Mouse (Mus musculus): ENCODE measurements around the gene Ifna5.
A peak's percentile ranks its signal among the peaks of the same experiment; 100 is the strongest.
"Not testable (repeated sequence)": the region's sequence is repeated elsewhere in the genome, so short reads cannot be mapped to it uniquely, and the experiment has no call there.

Ifna5 gene

DNA sequence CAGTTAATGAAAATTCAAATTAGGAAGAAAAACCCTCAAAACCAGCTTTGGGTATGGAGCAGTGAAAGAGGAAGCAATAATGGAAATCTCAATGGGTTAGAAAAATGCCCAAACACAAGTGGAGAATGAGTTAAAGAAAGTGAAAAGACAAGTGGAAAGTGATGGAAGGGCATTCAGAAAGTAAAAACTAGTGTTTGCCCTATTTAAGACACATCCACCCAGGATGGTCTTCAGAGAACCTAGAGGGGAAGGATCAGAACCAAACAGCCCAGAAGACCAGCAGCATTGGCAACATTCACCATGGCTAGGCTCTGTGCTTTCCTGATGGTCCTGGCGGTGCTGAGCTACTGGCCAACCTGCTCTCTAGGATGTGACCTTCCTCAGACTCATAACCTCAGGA lies at the start of gene Ifna5:
Gene Ifna5 (plus strand): TSS at position 301 of the 400 bp plus-strand sequence.
- DNase-seq (ENCODE audit: low spot score in 2 of 2), result not testable (repeated sequence)

DNA sequence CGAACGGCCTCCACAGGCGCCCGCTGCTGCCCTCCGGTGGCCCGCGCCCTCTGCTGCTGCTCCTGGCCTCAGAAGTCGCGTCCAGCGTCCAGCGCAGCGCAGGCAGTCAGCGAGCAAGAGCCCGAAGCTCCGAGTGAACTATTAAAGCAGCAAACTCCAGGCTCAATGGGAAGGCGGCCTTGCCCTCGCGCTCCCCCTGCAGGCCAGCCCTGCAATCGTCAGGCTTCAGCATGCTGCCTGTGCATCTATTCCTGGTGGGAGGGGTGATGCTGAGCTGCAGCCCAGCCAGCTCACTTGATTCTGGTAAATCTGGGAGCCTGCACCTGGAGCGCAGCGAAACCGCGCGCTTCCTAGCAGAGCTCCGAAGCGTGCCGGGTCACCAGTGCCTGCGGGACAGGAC lies 46.9 kb upstream of the Ifna5 start, which contains the start of gene Gm13277:
Gene Gm13277 (plus strand): TSS at position 231 of the 400 bp plus-strand sequence.
- peak; percentile 61 to 66 for DNase-seq (ENCODE audit: low spot score in 2 of 2)

GRCm38 (mm10) chr4:88791250-88791649 lies 44.1 kb upstream of the Ifna5 start, which contains the start of gene Gm13278:
TSS of gene Gm13278 (plus strand) at chr4:88791550.
- DNase-seq (ENCODE audit: low spot score in 2 of 2), result not testable (repeated sequence)

DNA sequence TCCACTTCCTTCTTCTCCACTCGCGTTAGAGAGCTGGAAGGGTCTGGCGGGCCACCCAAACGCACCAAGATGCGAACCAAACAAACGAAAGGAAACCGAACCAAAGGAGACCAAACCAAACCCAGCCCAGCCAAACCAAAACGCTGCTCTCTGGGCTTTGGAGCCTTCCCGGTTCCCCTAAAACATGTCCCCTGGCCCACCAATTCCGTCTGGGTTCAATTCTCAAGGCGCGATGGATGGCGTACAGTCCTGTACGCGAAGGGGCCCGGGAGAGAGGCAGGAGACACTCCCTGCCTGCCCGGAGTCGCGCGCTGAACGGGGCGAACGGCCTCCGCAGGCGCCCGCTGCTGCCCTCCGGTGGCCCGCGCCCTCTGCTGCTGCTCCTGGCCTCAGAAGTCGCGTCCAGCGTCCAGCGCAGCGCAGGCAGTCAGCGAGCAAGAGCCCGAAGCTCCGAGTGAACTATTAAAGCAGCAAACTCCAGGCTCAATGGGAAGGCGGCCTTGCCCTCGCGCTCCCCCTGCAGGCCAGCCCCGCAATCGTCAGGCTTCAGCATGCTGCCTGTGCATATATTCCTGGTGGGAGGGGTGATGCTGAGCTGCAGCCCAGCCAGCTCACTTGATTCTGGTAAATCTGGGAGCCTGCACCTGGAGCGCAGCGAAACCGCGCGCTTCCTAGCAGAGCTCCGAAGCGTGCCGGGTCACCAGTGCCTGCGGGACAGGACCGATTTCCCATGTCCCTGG lies 41.2 kb upstream of the Ifna5 start, which contains the start of gene Gm13275:
Gene Gm13275 (plus strand): TSS at position 552 of the 740 bp plus-strand sequence.
- DNase-seq (ENCODE audit: low spot score in 2 of 2), result peak; percentile 57 to 69

- not testable (repeated sequence) for DNase-seq (ENCODE audit: low spot score in 2 of 2)
Observed at GRCm38 (mm10) chr4:88797097-88797496, 38.2 kb upstream of the Ifna5 start, which contains the start of gene Gm13279. TSS of gene Gm13279 (plus strand) at chr4:88797397.

DNA sequence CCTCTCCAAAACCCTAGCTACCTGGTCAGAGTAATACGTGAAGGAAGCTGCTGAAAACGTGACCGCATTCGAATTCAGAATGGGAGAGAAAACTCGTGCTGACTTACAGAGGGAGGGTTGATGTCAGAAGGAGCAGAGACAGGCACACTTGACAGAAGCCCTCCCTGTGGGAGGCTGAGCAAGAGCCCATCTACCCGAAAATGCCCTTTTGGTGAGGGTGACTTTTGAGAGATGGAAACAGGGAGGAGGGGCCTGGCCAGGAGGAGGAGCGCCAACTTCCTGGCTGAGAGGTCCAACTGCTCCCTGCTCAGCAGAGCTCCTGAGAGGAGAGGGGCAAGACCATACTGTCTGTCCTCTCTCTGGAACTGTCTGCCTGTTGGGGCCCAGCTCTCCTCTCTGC lies 36.0 kb upstream of the Ifna5 start, which contains the start of gene Gm13285:
Gene Gm13285 (plus strand): TSS at position 301 of the 400 bp plus-strand sequence.
- DNase-seq (ENCODE audit: low spot score in 2 of 2), result not testable (repeated sequence)

GRCm38 (mm10) chr4:88802954-88803353 lies 32.4 kb upstream of the Ifna5 start, which contains the start of gene Gm13287:
TSS of gene Gm13287 (plus strand) at chr4:88803254.
- not testable (repeated sequence) for DNase-seq (ENCODE audit: low spot score in 2 of 2)

DNA sequence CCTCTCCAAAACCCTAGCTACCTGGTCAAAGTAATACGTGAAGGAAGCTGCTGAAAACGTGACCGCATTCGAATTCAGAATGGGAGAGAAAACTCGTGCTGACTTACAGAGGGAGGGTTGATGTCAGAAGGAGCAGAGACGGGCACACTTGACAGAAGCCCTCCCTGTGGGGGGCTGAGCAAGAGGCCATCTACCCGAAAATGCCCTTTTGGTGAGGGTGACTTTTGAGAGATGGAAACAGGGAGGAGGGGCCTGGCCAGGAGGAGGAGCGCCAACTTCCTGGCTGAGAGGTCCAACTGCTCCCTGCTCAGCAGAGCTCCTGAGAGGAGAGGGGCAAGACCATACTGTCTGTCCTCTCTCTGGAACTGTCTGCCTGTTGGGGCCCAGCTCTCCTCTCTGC lies 30.1 kb upstream of the Ifna5 start, which contains the start of gene Gm13288:
Gene Gm13288 (plus strand): TSS at position 301 of the 400 bp plus-strand sequence.
- DNase-seq (ENCODE audit: low spot score in 2 of 2), result not testable (repeated sequence)

GRCm38 (mm10) chr4:88805761-88806160 lies 29.6 kb upstream of the Ifna5 start:
- not testable (repeated sequence) for DNase-seq (ENCODE audit: low spot score in 2 of 2)

GRCm38 (mm10) chr4:88815928-88816327 lies 19.4 kb upstream of the Ifna5 start, which contains the start of gene Ifna7:
TSS of gene Ifna7 (plus strand) at chr4:88816228.
- no peak for DNase-seq (ENCODE audit: low spot score in 2 of 2)

DNA sequence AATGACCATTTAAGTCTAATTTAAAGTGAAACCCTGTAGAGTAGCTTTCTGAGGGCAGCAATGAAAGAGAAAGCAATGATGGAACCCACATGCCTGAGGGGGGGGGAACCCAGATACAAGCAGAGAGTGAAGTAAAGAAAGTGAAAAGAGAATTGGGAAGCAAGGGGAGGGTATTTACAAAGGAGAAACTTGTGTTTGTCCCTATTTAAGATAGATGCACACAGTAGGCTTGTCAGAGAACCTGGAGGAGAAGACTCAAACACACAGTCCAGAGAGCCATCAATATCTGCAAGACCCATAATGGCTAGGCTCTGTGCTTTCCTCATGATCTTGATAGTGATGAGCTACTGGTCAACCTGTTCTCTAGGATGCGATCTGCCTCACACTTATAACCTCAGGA lies 15.7 kb upstream of the Ifna5 start, which contains the start of gene Ifna11:
Gene Ifna11 (plus strand): TSS at position 301 of the 400 bp plus-strand sequence.
- DNase-seq (ENCODE audit: low spot score in 2 of 2), result no peak

DNA sequence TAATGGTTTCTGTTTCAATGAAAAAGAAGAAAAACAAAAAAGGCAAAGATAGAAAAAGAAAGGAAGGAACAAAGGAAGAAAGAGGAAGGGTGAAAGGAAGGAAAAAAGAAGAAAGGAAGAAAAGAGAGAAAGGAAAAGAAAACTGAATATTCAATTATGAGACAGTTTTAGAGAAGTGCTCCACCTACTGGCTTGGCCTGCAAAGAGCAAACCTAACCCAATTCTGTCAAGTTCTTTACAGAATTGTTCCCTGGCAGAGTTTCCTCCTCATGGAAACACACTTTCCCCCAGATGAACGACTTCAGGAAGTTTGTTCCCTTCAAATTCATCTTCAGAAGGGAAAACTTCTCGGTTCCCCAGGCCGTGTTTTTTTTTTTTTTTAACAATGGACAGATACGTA lies 12.3 kb upstream of the Ifna5 start:
- DNase-seq (ENCODE audit: low spot score in 2 of 2), result peak in 1 of 2 experiments; percentile 22

DNA sequence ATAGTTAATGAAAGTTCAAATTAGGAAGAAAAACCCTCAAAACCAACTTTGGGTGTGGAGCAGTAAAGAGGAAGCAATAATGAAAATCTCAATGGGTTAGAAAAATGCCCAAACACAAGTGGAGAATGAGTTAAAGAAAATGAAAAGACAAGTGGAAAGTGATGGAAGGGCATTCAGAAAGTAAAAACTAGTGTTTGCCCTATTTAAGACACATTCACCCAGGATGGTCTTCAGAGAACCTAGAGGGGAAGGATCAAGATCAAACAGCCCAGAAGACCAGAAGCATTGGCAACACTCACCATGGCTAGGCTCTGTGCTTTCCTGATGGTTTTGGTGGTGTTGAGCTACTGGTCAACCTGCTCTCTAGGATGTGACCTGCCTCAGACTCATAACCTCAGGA lies 8.2 kb upstream of the Ifna5 start, which contains the start of gene Ifna6:
Gene Ifna6 (plus strand): TSS at position 301 of the 400 bp plus-strand sequence.
- DNase-seq (ENCODE audit: low spot score in 2 of 2), result not testable (repeated sequence)

- peak in 1 of 2 experiments; percentile 32 for DNase-seq (ENCODE audit: low spot score in 2 of 2)
Observed at GRCm38 (mm10) chr4:88830523-88830922, 4.8 kb upstream of the Ifna5 start.

DNA sequence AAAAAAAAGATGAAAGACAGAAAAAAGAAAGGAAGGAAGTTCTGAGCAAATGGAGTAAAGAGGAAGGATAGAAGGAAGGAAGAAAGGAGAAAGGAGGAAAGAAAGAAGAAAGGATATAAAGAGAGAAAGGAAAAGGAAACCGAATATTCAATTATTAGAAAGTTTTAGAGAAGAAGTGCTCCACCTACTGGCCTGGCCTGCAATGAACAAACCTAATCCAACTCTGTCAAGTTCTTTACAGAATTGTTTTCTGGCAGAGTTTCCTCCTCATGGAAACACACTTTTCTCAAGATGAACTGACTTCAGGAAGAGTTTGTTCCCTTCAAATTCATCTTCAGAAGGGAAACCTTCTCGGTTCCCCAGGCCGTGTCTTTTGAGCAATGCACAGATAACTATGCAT lies 3.5 kb downstream of the Ifna5 start:
- DNase-seq (ENCODE audit: low spot score in 2 of 2), result no peak

GRCm38 (mm10) chr4:88840058-88840457 lies 4.7 kb downstream of the Ifna5 start:
- no peak for DNase-seq (ENCODE audit: low spot score in 2 of 2)

- no peak for DNase-seq (ENCODE audit: low spot score in 2 of 2)
Observed at GRCm38 (mm10) chr4:88841438-88841911, 6.2 kb downstream of the Ifna5 start, which contains the start of gene Ifna4. TSS of gene Ifna4 (plus strand) at chr4:88841861.

DNA sequence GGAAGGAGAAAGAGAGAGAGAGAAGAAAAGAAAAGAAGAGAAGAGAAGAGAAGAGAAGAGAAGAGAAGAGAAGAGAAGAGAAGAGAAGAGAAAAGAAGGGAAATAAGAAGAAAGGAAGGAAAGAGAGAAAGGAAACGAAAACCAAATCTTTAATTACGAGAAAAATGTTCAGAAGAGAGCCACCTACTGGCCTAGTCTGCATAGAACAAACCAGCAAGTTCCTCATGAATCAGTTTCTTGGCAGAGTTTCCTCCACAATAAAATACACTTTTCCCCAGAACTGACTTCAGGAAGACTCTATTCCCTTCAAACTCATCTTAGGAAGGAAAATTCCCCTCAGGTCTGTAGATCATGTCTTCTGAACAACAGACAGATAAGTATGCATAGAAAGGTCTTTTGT lies 10.0 kb downstream of the Ifna5 start:
- no peak for DNase-seq (ENCODE audit: low spot score in 2 of 2)

DNA sequence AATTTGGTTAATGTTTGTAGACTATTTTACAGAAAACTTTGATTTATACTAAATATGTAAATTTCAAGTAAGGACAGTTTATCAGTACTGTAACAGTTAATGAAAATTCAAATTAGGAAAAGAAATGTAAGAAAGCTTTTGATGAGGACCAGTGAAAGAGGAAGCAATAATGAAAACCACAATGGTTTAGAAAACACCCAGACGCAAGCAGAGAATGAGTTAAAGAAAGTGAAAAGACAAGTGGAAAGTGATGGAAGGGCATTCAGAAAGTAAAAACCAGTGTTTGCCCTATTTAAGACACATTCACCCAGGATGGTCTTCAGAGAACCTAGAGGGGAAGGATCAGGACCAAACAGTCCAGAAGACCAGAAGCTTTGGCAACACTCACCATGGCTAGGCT lies 14.4 kb downstream of the Ifna5 start, which contains the start of gene Ifna1:
Gene Ifna1 (plus strand): TSS at position 390 of the 400 bp plus-strand sequence.
- DNase-seq (ENCODE audit: low spot score in 2 of 2), result no peak

- DNase-seq (ENCODE audit: low spot score in 2 of 2), result no peak
Observed at GRCm38 (mm10) chr4:88851026-88851763, 15.9 kb downstream of the Ifna5 start.

DNA sequence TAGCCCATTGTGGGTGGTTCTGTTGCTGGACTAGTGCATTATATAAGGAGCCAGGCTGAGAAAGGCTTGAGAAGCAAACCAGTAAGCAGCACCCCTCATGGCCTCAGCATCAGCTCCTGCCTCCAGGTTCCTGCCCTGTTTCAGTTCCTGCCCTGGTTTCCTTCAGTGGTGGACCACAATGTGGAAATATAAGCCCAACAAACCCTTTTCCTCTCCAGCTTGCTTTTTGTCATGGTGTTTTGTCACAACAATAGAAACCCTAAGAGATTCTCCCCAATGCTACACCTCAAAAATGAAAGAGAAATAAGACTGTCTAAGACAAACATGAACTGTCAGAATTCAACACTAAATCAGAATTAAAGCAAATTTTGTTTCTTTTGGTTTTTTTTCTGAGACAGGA lies 23.9 kb downstream of the Ifna5 start:
- no peak for DNase-seq (ENCODE audit: low spot score in 2 of 2)

DNA sequence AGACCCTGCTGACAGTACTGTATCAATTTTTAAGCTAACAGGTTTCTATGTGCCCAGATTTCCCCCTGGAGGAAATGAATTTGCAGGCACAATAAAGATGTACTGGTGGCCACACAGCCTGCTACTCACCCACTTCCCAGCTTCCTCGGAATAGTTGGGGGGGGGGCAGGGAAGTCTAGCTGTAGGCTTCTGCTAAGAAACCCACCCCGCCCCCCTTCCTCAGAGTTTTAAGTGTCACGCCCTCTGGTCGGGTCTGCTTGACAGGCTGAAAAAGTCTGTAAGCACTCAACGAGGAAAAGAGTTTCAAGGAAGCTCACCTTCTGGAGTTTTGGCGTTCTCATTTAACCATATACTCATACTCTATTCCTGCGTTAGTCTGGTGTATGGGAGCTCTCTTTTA lies 28.0 kb downstream of the Ifna5 start:
- no peak for DNase-seq (ENCODE audit: low spot score in 2 of 2)

Measured in thymus, postnatal 10 days (tissue).